Mouse (Mus musculus): ENCODE measurements around the gene Crtc3.

Crtc3 gene

DNA sequence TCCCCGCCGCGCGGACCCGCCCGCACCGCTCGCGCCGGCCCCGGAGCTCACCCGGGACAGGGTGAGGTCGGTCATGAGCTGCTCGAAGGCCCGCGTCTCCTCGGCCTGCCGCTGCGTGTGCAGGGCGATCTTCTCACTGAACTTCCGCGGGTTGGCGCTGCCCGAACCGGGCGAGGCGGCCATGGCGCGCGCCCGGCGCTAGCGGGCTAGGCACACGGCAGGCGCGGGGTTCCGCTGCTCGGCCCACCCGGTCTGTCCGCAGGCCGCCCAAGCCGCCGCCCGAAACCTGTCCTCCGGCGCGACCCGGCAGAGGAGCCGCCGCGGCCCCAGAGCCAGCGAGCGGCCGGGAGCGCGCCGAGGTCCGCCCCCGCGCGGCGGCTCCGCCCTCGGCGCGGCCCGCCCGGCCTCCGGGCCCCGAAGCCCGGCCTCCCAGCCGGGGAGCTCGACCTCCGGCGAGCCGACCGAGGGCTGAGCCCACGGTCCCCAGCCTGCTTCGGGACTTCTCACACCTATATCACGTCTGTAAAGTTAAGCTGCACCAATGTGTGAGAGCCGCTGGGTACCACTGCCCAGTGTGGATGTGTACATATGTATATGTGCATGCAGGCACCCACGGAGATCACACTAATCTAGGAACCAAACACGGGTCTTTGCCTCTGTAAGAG, at the start of gene Crtc3:
Crtc3 (minus strand) TSS at position 322 of the 665 bp plus-strand sequence.
- peak; percentile 70 for ATAC-seq (ENCODE audit: insufficient number of reproducible peaks, low FRiP score, low TSS enrichment)

DNA sequence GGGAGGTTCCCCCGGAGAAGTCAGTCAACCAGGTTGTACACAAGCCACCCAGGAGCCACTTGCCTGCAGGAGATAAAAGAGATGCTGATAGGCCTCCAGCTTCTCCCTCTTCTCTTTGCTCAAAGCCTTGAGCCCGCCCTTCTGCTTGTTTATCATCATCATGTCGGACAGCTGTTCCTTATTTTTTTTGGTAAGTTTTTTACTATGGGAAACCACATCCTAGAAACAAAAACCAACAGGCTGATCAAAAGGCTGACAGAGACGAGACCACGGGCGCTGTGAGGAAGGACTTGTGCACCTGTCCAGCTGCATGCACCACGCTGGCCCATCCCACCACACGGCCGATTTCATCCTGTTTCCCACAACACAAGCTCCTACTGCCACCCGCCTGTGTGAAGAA, 47.5 kb upstream of the Crtc3 start:
- no peak for ATAC-seq (ENCODE audit: insufficient number of reproducible peaks, low FRiP score, low TSS enrichment)

DNA sequence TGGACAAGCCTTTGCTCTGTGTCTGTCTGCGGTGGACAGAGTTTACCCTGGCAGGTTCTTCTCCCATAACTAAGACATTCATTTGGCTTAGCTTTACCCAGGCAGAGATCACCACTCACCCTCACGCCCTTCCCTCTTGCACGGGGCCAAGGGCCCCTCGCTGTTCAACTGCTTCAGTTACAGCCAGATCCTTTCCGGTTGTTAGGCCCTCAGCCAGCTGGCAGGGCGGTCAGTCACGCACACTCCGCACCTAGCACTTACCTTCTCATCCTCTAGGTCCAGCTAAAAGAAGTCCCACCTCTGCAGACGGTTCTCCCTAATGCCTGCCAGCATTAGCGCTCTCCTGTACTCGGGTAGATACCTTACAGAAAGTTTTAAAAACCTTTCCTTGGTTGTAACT, 44.3 kb upstream of the Crtc3 start:
- ATAC-seq (ENCODE audit: insufficient number of reproducible peaks, low FRiP score, low TSS enrichment), result no peak

DNA sequence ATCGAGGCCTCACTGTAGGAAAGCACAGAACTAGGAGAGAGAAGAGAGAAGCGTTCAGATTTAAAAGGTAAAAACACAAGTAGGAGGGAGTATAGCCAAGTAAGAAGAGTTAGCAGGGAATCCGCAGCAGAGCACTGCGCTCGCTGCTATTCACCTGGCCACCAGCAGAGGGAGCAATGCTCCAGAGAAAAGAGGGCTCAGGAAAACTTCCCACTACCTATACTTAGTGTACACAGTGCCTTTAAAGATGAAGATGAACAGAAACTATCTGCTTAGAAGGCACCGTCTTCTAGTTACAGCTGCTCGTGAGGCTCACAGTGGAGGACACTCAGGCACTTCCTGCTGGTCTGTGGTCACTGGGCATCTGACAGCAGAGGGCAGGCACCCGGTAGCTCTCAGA, 41.0 kb upstream of the Crtc3 start:
- ATAC-seq (ENCODE audit: insufficient number of reproducible peaks, low FRiP score, low TSS enrichment), result peak; percentile 70; the same call in 1 of the 2 replicates

DNA sequence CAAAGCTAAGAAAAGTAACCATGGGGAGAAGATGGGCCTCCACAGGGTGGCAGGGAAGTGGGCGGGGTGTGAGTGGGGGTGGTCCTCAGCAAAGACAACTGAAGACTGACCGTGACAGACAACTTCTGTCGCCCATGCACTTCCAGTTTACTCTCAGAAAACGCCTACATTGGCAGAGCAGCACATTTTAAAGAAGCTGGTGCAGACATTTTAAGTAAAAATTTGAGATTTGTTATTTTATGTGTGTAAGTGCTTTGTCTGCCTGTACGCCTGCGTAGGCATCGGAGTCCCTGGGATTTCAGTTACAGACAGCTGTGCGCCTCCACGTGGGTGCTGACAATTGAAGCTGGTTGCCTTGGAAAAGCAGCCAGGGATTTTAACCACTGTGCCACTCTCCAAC, 32.4 kb upstream of the Crtc3 start:
- ATAC-seq (ENCODE audit: insufficient number of reproducible peaks, low FRiP score, low TSS enrichment), result no peak

DNA sequence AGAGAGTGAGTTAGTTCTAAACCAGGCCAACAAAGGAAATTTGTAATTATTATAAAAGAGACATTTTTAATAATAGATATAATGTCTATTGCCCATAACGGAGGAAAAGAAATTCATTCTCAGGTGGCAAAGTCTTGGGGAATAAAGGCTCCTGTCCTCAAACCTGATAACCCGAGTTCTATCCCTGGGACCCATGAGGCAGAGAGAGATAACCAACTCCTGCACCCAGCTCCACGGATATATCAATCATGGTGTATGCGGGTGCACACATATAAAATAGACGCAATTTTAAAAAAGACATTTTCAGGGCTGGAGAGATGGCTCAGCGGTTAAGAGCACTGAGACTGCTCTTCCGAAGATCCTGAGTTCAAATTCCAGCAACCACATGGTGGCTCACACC, 30.9 kb upstream of the Crtc3 start:
- ATAC-seq (ENCODE audit: insufficient number of reproducible peaks, low FRiP score, low TSS enrichment), result no peak

DNA sequence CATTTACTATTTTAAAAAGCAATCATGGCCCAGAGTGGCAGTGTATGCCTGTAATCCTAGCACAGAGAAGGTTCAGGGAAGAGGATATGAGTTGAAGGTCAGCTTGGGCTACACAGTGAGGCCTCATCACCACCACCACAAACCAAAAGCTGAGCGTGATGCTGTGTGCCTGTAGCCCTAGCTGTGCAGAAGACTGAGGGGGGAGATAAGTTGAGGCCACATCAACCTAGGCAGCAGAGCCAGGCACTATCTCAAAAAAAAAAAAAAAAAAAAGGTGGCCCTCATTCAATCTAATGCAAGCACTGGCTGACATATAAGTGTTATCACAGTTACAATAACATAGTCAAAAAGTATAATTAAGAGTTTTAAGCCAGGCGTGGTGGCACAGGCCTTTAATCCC, 30.4 kb upstream of the Crtc3 start:
- no peak for ATAC-seq (ENCODE audit: insufficient number of reproducible peaks, low FRiP score, low TSS enrichment)

DNA sequence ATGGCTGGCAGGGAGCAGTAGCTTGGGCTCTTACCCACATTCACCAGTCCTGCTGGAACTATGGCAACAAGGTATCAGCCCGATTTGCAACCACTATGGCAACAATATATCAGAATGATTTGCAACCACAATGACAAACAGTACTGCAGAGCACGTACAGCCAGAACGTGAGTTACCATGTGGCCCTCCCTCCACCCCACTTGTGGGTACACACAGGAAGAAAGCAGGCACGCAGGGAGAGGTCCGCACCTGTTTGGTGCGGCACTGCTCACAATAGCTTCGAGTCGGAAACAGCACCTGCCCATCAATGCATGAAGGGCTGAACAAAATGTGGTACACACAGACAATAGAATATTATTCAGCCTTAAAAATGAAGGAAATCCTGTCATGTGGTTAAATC, 29.8 kb upstream of the Crtc3 start:
- no peak for ATAC-seq (ENCODE audit: insufficient number of reproducible peaks, low FRiP score, low TSS enrichment)

DNA sequence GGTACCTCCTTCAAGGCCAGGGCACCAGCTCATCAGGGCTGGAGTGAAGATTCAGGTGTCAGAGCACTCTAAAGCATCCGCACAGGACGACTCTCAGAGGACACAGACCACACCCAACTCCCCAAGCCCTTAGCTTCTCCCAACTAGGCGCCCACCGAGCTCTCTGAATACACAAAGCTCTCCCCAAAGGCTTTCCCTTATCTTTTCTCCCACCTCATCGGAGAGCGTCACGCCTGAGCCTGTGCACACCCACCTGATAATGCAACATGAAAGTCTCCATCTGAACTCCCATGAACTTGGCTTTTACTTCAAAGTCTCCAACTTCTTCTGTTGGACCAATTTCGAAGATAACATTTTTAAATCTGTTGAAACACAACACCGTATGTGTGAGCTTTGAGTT, 28.1 kb upstream of the Crtc3 start:
- ATAC-seq (ENCODE audit: insufficient number of reproducible peaks, low FRiP score, low TSS enrichment), result no peak

DNA sequence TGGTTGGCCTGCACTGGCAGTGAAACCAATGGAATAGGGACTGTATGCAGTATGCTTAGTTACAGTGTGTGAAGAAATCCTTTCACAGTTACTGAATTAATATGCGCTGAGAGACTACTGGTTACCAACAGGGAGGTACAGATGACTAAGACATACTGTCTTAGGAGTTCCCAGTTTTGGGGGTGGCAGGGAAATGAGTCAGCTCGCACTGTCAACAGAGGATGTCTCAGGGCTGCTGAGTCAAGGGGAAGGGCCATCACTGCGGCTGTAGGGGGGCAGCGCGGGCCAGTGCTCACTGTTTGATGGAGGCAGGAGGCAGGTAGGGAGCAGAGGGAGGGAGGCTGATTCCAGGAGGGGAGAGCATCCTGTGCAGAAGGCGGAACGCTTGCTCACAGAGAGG, 26.6 kb upstream of the Crtc3 start:
- no peak for ATAC-seq (ENCODE audit: insufficient number of reproducible peaks, low FRiP score, low TSS enrichment)

DNA sequence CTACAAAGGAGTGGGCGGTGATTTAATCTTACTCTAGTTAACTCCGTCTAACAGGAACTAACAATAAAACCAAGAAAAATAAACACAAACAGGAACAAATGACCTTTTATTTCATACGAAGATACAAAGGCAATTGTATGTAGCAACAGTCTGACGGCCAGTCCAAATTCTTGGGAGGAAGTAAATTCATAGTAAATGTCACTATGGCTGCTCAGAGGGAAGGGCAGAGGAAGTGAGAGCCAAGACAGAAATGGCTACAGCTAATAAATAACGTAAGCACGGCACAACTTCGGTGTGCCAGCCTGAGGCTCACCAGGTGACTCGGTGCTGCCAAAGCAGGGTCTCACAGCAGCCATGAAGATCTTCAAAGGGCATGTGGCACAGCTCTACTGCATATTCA, 22.8 kb upstream of the Crtc3 start:
- no peak for ATAC-seq (ENCODE audit: insufficient number of reproducible peaks, low FRiP score, low TSS enrichment)

DNA sequence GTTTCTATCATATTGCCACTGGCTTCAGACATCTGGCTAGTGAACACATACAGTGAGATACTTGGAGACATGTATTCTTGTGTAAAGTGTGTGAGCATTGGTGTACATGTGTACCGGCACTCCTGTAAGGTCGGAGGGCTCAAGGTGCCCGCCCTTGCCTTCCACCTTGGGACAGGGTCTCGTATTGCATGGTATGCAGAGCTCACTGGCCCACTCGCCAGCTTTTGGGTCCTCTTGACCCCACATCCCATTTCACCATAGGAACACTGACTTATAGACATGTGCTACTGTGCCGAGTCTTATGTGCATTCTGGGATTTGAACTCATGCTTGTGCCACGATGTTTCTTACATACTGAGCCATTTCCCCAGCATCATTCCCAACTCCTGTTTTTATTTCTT, 21.7 kb upstream of the Crtc3 start:
- no peak for ATAC-seq (ENCODE audit: insufficient number of reproducible peaks, low FRiP score, low TSS enrichment)

DNA sequence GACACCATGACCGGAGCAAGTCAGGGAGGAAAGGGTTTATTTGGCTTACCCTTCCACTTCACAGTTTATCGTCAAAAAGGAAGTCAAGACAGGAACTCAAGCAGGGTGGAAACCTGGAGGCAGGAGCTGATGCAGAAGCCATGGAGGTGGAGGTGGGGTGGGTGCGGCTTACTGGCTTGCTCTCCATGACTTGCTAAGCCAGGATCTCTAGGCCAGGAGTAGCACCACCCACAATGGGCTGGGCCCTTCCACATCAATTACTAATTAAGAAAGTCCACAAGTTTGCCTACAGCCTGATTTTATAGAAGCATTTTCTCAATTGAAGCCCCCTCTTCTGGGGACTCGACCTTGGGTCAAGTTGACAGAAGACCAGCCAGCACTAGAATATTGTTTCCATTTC, 15.4 kb upstream of the Crtc3 start:
- no peak for ATAC-seq (ENCODE audit: insufficient number of reproducible peaks, low FRiP score, low TSS enrichment)

DNA sequence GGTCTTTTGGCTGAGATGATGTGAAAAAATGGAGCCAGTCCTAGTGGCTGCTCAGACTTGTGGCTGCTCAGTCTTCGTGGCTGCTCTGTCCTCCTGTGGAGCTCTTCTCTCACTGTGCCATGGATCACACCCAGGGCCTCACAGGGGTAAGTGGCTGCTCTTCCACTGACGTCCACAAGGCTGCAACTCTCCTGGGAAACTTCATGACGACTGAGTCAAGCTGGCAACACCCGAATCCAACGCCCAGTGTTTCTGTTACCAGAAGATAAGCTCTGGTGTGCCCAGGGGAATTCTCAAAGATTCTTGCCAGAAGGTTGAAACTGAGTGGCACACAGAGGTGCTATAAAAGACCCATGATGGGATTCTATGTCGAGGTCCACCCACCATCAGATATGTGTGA, 13.8 kb upstream of the Crtc3 start:
- ATAC-seq (ENCODE audit: insufficient number of reproducible peaks, low FRiP score, low TSS enrichment), result no peak

DNA sequence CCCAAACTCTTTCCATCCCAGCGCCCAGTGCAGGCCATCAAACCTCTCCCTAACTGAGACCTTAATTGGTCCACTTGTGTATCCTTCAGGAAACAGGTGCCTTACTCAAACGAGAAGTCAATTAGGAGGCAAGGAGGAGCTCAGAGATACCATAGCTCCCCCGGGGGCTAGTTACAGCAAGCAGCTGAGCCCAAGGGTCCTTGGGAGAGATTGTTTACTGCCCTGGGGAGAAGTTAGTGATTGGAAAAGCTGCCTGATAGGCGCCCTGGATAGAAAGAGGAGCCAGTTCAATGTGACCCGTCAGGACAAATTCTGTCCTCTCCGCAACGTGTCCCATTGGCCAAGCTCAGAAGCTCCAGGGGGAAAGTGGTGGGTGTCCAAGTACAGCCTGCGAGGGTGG, 11.0 kb upstream of the Crtc3 start:
- no peak for ATAC-seq (ENCODE audit: insufficient number of reproducible peaks, low FRiP score, low TSS enrichment)

DNA sequence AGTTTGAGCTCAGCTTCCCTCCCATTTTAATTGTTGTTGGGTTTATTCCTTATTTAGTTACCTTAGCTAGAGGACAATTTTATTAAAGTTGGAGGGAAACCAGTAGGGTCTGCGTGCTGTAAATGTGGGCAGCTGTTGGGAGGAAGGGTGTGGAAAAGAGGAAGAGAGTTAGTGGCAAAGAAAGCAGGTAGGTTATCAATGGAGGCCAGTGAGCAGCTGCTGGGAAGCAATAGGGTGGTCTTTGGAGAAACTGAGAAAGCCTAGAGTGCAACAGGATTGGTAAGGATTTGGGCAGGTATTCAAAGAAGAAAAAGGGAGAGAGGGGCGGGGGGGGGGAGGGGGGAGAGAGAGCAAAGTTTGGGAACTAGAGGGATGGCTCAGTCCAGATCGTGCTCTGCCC, 10.3 kb upstream of the Crtc3 start:
- no peak for ATAC-seq (ENCODE audit: insufficient number of reproducible peaks, low FRiP score, low TSS enrichment)

DNA sequence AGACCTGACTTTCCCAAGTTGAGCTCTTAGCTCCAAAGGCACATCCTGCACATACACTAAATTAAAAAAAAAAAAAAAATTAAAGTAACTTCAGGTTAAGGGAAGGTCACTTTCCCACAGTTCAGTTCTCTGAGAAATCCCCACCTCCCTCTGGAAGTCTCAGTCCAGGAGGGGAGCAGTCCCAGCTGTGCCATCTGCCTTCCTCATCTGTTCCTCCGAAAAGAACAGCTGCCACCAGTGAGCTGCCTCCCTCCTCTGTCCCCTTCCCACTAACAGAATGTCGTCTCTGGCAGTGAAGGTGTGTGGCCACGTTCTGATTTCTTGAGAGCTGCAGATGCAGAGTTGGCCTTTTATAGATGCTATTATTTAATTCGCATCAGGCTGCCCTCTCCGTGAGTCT, 9.2 kb upstream of the Crtc3 start:
- ATAC-seq (ENCODE audit: insufficient number of reproducible peaks, low FRiP score, low TSS enrichment), result no peak

DNA sequence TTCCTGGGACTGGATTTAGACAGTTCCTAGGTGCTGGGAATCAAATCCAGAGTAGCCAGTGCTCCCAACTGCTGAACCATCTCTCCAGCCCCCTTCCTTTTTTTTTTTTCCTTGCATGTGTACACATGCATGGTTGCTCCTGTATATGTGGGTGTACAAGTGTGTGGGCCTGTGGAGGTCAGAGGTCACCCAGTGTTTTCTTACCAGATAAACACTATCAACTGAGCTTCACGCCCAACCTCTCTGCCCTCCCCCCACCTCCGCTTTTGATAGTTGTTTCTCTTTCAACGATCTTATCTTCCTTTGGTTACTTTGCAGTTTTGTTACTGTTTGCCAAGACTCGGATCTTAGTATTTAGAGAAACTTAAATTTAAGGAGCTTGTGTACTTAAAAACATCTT, 8.2 kb upstream of the Crtc3 start:
- ATAC-seq (ENCODE audit: insufficient number of reproducible peaks, low FRiP score, low TSS enrichment), result no peak

DNA sequence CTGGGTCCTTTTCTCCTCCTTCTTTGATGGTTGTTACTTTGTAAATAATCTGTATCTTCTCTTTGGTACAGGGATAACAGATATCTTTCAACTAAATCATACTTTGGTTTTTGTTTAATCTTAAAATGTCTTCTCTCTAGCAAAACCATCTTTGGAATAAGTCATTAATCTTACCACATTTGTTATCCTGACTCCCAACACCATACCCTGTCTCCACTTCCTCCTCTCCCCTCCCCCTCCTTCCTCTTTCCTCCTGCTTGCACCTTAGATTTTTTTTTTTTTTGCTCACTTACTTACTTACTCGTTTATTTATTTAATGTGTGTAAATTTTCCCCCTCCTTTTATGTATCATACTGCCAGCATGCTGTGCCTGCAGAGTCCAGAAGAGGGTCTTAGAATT, 7.7 kb upstream of the Crtc3 start:
- no peak for ATAC-seq (ENCODE audit: insufficient number of reproducible peaks, low FRiP score, low TSS enrichment)

DNA sequence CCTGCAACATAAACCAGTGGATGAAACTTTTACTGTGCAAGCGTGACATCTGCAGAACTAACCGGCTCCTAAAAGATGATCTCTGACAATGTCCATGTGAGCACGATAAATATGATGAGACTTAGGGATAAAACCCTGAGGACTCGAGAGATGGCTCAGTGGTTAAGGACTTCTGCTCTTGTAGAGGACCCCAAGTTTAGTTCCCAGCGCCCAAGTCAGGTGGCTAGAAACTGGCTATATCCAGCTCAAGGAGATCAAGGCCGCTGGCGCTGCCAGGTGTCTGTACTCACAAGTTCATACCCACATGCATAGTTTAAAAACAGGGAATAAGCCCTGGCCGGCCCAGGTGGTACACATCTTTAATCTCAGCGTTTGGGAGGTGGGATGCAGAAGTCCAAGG, 3.8 kb upstream of the Crtc3 start:
- no peak for ATAC-seq (ENCODE audit: insufficient number of reproducible peaks, low FRiP score, low TSS enrichment)

DNA sequence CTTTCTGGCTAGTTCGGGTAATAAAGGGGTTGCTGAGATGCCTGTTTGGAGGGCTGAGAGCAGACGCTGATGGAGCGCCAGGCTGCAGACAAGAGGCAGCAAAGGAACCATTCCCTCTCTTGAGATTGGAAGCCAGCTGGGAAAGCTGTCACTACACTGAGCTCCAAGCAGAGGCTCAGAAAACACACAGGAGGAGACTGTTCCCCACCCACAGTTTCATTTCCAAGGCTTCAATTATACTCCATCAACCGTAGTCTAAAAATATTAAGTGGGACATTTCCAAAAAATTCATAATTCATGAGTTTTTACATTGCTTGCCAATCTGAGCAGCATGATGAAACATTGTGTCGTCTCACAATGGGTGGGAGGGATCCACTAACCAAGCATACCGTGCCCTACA, 2.5 kb upstream of the Crtc3 start:
- ATAC-seq (ENCODE audit: insufficient number of reproducible peaks, low FRiP score, low TSS enrichment), result no peak

DNA sequence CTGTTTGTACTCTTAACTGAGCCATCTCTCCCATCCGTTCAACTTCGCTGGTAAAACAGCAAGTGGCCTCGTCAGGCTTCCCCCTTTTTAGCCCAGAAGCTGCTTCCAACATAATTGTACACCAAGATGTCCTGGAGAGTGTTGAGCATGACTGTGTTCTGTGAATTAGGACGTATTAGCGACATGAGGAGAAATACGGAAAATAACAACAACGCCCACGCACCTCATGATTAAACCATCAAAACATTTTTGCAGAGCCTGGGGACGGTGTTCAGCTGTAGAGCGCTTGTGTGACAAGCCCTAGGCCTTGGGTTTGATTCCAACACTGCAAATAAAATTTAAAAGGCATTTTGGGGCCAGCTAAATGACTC, 529 bp upstream of the Crtc3 start:
- no peak for ATAC-seq (ENCODE audit: insufficient number of reproducible peaks, low FRiP score, low TSS enrichment)
